Mouse (Mus musculus): ENCODE measurements at regions not wholly inside any gene's neighbourhood (a gene's known extent, or its start where the extent isn't known, plus 50 kb on each side); places are given as distances from the start of the nearest gene placed in this dataset.

DNA sequence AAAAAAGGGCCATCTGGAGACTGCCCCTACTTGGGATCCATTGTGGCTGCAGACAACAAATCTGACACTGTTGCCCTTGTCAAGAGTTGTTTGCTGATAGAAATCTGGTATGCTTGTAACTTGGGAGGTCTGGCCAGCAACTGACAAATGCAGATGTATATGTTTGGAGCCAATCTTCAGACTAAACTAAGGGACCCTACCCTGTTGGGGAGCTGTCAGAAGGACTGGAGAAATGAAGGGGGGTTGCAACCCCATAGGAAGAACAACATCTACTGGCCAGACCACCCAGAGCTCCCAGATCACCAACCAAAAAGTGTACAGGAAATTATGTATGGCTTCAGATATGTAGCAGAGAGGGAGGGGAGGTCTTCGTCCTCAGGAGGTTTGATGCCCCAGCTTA, 54.3 kb upstream of the Pwp1 start:
- TF ChIP-seq POLR2A (IDR thresholded peaks at IDR 0.05; ENCODE audit: control insufficient read depth, low read depth, low read length) (no peak), CTCF (IDR thresholded peaks at IDR 0.05; ENCODE audit: control insufficient read depth, insufficient read depth, insufficient replicate concordance, low read depth, low read length) (no peak)
